Mouse (Mus musculus) ES-Bruce4 (cell line): ENCODE data around the gene Serac1. TPM values are rescaled to one million over a fixed set of nuclear protein-coding genes. Genes with fewer than 3 reads are reported as not detected.
"Not testable (repeated sequence)": the region's sequence is repeated elsewhere in the genome, so short reads cannot be mapped to it uniquely, and the experiment has no call there.

Source experiments
- H3K27ac ChIP-seq: 2 replicates; pipeline ENCODE4 v1.5.1; 2012; ENCODE audit warnings: low read length, inconsistent platforms; ENCODE audit not compliant: insufficient read depth
- H3K27me3 ChIP-seq: 2 replicates; pipeline ENCODE4 v1.6.1; 2012; ENCODE audit warnings: mild to moderate bottlenecking, low read length, inconsistent platforms; ENCODE audit not compliant: control insufficient read depth, poor library complexity, insufficient read depth, severe bottlenecking
- H3K36me3 ChIP-seq: 2 replicates; pipeline ENCODE4 v1.6.1; 2012; ENCODE audit warnings: inconsistent platforms, mild to moderate bottlenecking, low read length, moderate library complexity; ENCODE audit not compliant: control insufficient read depth, poor library complexity, insufficient read depth, severe bottlenecking
- H3K4me1 ChIP-seq: one replicate; pipeline ENCODE4 v1.8.1; 2011; ENCODE audit warnings: low read length; ENCODE audit not compliant: control insufficient read depth, insufficient read depth
- H3K4me3 ChIP-seq: 2 replicates; pipeline ENCODE4 v1.5.1; 2011; ENCODE audit warnings: low read depth, mild to moderate bottlenecking, low read length
- H3K9ac ChIP-seq: 2 replicates; pipeline ENCODE4 v1.6.1; 2012; ENCODE audit warnings: low read depth, mild to moderate bottlenecking, inconsistent platforms; ENCODE audit not compliant: poor library complexity, severe bottlenecking
- H3K9me3 ChIP-seq: replicated peaks from 2 replicates; pipeline ENCODE4 v1.6.1; 2012; ENCODE audit warnings: mild to moderate bottlenecking, low read length, inconsistent platforms; ENCODE audit not compliant: control insufficient read depth, poor library complexity, insufficient read depth, severe bottlenecking
- CTCF ChIP-seq: IDR thresholded peaks from one replicate; pipeline ENCODE4 v1.8.1; 2011; ENCODE audit warnings: low read depth, low read length
- EP300 ChIP-seq: IDR thresholded peaks from 2 replicates; pipeline ENCODE4 v1.6.1; 2011; ENCODE audit warnings: low read depth, low read length; ENCODE audit not compliant: insufficient read depth
- POLR2A ChIP-seq: IDR thresholded peaks from one replicate; pipeline ENCODE4 v1.8.1; 2011; ENCODE audit warnings: low read length; ENCODE audit not compliant: insufficient read depth
- polyA plus RNA-seq: library from polyadenylated mRNA; stranded (reverse); fragments of >200 nt; gene quantifications from 2 replicates; pipeline ENCODE4 v1.2.4, GENCODE M21; 2011; ENCODE audit warnings: low read depth; ENCODE audit not compliant: missing spikeins, insufficient read depth, insufficient read length

Serac1 gene
- polyA plus RNA-seq, 1 experiment = 22.6 TPM

DNA sequence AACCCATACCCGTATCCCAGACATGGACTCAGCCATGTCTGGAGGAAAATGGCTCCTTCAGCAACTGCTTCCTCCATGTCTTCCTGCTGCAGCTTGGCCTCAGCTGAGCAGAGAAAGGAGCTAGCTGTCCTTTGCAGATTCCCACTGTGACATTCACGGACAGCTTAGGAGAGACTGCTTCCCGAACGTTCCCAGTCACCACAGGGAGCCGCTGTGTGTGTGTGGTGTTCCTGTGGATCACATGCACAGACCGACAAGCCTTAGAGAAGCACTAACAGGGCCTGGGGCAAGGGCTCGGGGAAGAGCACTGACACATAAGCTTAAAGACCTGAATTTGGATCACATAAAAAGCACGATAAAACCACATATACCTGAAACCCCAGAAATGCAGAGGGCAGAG is 43.9 kb downstream of the Serac1 start:
- Histone ChIP-seq H3K4me3 (no peak overlapping the region), H3K27me3 (no peaks in the 10 kb centered on the region)

DNA sequence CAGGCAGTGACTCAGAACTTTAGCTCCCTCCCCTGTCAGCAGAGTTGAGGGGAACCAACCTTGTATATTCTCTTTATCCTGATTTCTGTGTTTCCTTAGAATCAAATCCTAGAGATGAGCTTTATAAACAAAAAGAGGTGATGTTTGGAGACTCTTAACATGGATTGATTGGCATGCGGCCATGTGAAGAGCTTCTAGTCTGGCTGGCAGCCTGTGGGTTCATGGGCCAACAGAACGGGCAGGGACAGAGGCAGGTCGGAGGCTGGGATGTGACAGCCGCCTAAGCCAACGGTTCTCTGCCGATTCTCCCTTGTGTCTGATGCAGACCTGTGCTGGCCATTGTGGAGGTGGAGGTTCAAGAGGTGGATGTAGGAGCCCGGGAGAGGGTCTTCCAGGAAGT is 53.7 kb downstream of the Serac1 start:
- no peak for TF ChIP-seq POLR2A
- TF ChIP-seq CTCF = no peak
- TF ChIP-seq EP300 = no peak
- H3K9me3 ChIP-seq = no peaks in the 10 kb centered on the region
- H3K4me1 ChIP-seq = no peaks in the 10 kb centered on the region
- no peak overlapping the region for H3K9ac ChIP-seq
- H3K27me3 ChIP-seq = no peaks in the 10 kb centered on the region
- H3K4me3 ChIP-seq = no peak overlapping the region
- no peak overlapping the region for H3K27ac ChIP-seq
- no peaks in the 10 kb centered on the region for H3K36me3 ChIP-seq

More for the DNA sequence above, 43.9 kb downstream of the Serac1 start:
- TF ChIP-seq EP300 (no peak), POLR2A (no peak), CTCF (no peak)
- no peaks in the 10 kb centered on the region for H3K4me1 ChIP-seq
- H3K36me3 ChIP-seq = no peaks in the 10 kb centered on the region
- no peak overlapping the region for H3K27ac ChIP-seq
- no peaks in the 10 kb centered on the region for H3K9me3 ChIP-seq
- no peak overlapping the region for H3K9ac ChIP-seq

DNA sequence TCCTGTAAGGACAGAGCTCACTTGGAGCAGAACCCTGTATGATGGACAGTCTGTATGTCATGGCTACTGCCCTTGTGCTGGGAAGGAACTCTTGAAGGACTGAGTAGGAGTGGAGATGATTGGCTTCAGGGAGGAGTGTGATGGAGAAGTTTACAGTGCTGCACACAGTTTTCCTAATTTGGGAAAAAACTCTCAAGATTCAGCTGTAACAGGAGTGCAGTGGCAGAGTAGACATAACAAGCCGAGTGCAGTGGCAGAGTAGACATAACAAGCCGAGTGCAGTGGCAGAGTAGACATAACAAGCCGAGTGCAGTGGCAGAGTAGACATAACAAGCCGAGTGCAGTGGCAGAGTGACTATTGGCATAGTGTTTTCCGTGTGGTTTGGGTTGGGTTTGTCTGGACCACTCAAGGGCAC is 58.2 kb downstream of the Serac1 start:
- H3K9ac ChIP-seq, H3K9me3 ChIP-seq, H3K27ac ChIP-seq, H3K4me1 ChIP-seq, H3K36me3 ChIP-seq, H3K27me3 ChIP-seq: not testable (repeated sequence)
- H3K4me3 ChIP-seq = peak overlapping the region; percentile 42; the same call in 1 of the 2 replicates

DNA sequence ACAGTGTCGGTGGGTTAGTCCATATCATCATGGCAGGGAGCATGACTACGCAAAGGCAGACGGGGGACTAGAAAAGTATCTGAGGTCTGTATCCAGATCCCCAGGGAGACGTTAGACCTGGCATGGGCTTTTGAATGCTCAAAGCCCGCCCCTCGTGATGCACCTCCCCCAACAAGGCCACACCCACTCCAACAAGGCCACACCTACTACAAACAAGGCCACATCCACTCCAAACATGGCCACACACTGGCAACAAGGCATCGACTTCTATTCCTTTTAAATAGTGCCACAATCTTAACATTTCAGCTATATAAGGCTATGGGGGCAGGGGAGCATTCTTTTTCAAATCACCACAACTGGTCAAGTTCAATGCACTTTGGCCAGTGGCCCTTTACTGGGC is 58.9 kb downstream of the Serac1 start:
- Histone ChIP-seq H3K27me3 (no peaks in the 10 kb centered on the region), H3K9ac (no peak overlapping the region), H3K4me3 (no peak overlapping the region), H3K9me3 (no peaks in the 10 kb centered on the region), H3K4me1 (no peaks in the 10 kb centered on the region), H3K27ac (no peak overlapping the region), H3K36me3 (no peaks in the 10 kb centered on the region)
- TF ChIP-seq CTCF = no peak
- TF ChIP-seq POLR2A = no peak
- TF ChIP-seq EP300 = no peak

DNA sequence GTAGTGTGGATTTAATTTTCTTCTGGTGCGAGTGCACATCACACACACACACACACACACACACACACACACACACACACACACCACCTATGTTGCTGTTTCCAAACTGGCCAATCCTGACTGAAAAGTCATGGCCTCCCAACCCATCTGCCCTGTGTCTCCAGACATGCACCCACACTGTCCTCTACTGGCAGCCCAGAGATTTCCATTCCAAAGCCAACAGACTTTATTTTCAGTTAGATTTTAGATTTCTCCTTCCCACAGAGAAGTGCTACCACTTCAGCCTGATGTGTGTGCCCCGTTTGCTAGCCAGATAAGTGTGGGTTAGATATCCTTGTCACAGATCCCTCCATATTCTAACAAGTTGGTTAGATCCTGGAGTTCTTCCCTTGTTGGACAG is 59.8 kb downstream of the Serac1 start:
- TF ChIP-seq CTCF (peak; percentile 73), EP300 (no peak), POLR2A (no peak)
- no peaks in the 10 kb centered on the region for H3K9me3 ChIP-seq
- H3K4me3 ChIP-seq = no peak overlapping the region
- H3K36me3 ChIP-seq = no peaks in the 10 kb centered on the region
- no peak overlapping the region for H3K9ac ChIP-seq
- H3K27me3 ChIP-seq = no peaks in the 10 kb centered on the region
- H3K4me1 ChIP-seq = no peaks in the 10 kb centered on the region
- H3K27ac ChIP-seq = no peak overlapping the region

- no peaks in the 10 kb centered on the region for H3K9me3 ChIP-seq
- no peak for TF ChIP-seq CTCF
- no peak for TF ChIP-seq EP300
- TF ChIP-seq POLR2A = no peak
Observed at GRCm38 (mm10) chr17:6018348-6018747, 61.2 kb downstream of the Serac1 start.

DNA sequence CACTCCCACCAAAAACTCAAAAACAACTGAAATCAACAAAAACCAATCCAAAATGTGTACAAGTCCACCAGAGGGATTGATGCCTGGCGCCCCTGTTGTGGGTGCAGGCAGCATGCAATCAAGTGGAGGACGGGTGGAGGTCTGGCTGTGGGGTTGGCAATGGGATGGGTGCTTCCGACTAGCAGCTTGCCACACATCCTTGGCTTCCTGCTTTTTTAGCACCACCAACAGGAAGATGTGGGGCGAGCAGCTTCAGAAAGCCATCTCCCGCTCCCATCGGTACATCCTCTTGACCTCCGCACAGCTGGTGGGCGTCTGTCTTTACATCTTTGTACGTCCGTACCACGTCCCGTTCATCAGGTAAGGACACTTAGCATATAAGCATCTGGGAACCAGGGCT is 62.3 kb downstream of the Serac1 start:
- H3K4me3 ChIP-seq = no peak overlapping the region
- H3K9me3 ChIP-seq = no peaks in the 10 kb centered on the region
- no peaks in the 10 kb centered on the region for H3K36me3 ChIP-seq
- H3K27ac ChIP-seq = no peak overlapping the region
- TF ChIP-seq EP300 (no peak), CTCF (peak; percentile 48), POLR2A (no peak)
- no peaks in the 10 kb centered on the region for H3K27me3 ChIP-seq
- H3K9ac ChIP-seq = no peak overlapping the region
- H3K4me1 ChIP-seq = no peaks in the 10 kb centered on the region

More at GRCm38 (mm10) chr17:6018348-6018747, 61.2 kb downstream of the Serac1 start:
- Histone ChIP-seq H3K27me3 (no peaks in the 10 kb centered on the region), H3K9ac (no peak overlapping the region), H3K27ac (no peak overlapping the region), H3K36me3 (no peaks in the 10 kb centered on the region), H3K4me1 (no peaks in the 10 kb centered on the region), H3K4me3 (no peak overlapping the region)
